Mouse (Mus musculus) forebrain, embryonic 14.5 days (tissue): ENCODE measurements at regions not wholly inside any gene's neighbourhood (a gene's known extent, or its start where the extent isn't known, plus 50 kb on each side); places are given as distances from the start of the nearest gene placed in this dataset.

ENCODE experiments used
- ATAC-seq: fragments of 200-750 bp; cut with Nextera tagmentation; 2 replicates; pipeline ENCODE4 v1.8.0; 2017; ENCODE audit warnings: mild to moderate bottlenecking, moderate library complexity
- DNase-seq: peaks from one replicate; pipeline ENCODE4 v3.0.0-alpha.2; 2015; ENCODE audit warnings: low spot score
- H3K27ac ChIP-seq: fragments of 300-500 bp; sonication (generic); 2 replicates; pipeline ENCODE4 v1.5.1; 2014; ENCODE audit warnings: low read depth, mild to moderate bottlenecking, control low read depth, low read length, moderate library complexity
- H3K27me3 ChIP-seq: fragments of 300-500 bp; sonication (generic); replicated peaks from 2 replicates; pipeline ENCODE4 v1.6.1; 2014; ENCODE audit warnings: low read length, control low read depth, mixed read lengths; ENCODE audit not compliant: control insufficient read depth, insufficient read depth
- H3K36me3 ChIP-seq: fragments of 300-500 bp; sonication (generic); 2 replicates; pipeline ENCODE4 v1.6.1; 2014; ENCODE audit warnings: low read length, control low read depth; ENCODE audit not compliant: control insufficient read depth, insufficient read depth
- H3K4me1 ChIP-seq: fragments of 300-500 bp; sonication (generic); 2 replicates; pipeline ENCODE4 v1.6.1; 2014; ENCODE audit warnings: antibody characterized with exemption, low read length, control low read depth; ENCODE audit not compliant: control insufficient read depth, insufficient read depth
- H3K4me2 ChIP-seq: fragments of 300-500 bp; sonication (generic); 2 replicates; pipeline ENCODE4 v1.6.1; 2014; ENCODE audit warnings: mild to moderate bottlenecking, control low read depth, low read length
- H3K4me3 ChIP-seq: fragments of 300-500 bp; sonication (generic); 2 replicates; pipeline ENCODE4 v1.5.1; 2014; ENCODE audit warnings: low read depth, low read length, control low read depth
- H3K9ac ChIP-seq: fragments of 300-500 bp; sonication (generic); 2 replicates; pipeline ENCODE4 v1.6.1; 2014; ENCODE audit warnings: mild to moderate bottlenecking, low read length, control low read depth, moderate library complexity
- H3K9me3 ChIP-seq: fragments of 300-500 bp; sonication (generic); replicated peaks from 2 replicates; pipeline ENCODE4 v1.6.1; 2016; ENCODE audit warnings: low read length, control low read depth, mixed read lengths; ENCODE audit not compliant: control insufficient read depth
- WGBS: fragments of 180-500 bp; shearing (Covaris S2); extraction: QIAGEN DNeasy Blood & Tissue Kit; methylation state at CpG from one replicate; pipeline ENCODE4 v1.1.7; 2014; 5-methylcytosine and 5-hydroxymethylcytosine counted together

GRCm38 (mm10) chr4:105632581-105633358 lies 156.9 kb upstream of the Gm12728 start:
- H3K36me3 ChIP-seq = no peaks in the 10 kb centered on the region
- 85% methylated on average over 7 of the region's 7 CpGs for WGBS
- H3K9me3 ChIP-seq = no peaks in the 10 kb centered on the region
- H3K27me3 ChIP-seq = no peaks in the 10 kb centered on the region
- H3K4me3 ChIP-seq = no peak overlapping the region
- no peaks in the 10 kb centered on the region for H3K4me1 ChIP-seq
- ATAC-seq = no peak
- H3K9ac ChIP-seq = no peak overlapping the region
- DNase-seq = no peak
- no peak overlapping the region for H3K27ac ChIP-seq
- no peak overlapping the region for H3K4me2 ChIP-seq

GRCm38 (mm10) chr4:105633789-105634188 lies 155.9 kb upstream of the Gm12728 start:
- Histone ChIP-seq H3K27ac (no peak overlapping the region), H3K9ac (no peak overlapping the region), H3K9me3 (no peaks in the 10 kb centered on the region), H3K36me3 (no peaks in the 10 kb centered on the region), H3K27me3 (no peaks in the 10 kb centered on the region), H3K4me2 (no peak overlapping the region), H3K4me1 (no peaks in the 10 kb centered on the region), H3K4me3 (no peak overlapping the region)
- 92% methylated on average over 3 of the region's 3 CpGs for WGBS
- DNase-seq = no peak
- ATAC-seq = no peak

DNA sequence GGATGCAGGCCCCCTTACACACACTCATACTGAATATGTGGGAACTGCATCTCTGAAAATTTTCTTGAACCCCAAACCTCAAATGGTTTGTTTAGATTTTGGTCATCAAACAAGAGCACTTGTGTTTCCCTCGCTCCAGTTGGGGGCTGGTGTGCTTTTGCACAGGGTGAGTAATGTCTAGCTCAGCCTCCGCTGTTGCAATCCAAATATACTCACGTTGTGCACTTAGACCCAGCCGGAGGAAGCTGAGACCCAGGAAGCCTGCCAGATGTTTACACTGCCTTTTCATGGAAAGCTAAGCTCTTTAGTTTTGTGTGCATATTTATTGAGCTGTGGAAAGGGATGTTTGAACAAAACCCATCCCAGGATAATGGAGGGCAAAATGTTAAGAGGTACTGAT lies 148.9 kb upstream of the Gm12728 start:
- Histone ChIP-seq H3K27me3 (no peaks in the 10 kb centered on the region), H3K36me3 (no peaks in the 10 kb centered on the region), H3K27ac (no peak overlapping the region), H3K4me3 (no peak overlapping the region), H3K9ac (no peak overlapping the region), H3K9me3 (no peaks in the 10 kb centered on the region), H3K4me1 (no peaks in the 10 kb centered on the region), H3K4me2 (no peak overlapping the region)
- 39% methylated on average over 4 of the region's 4 CpGs for WGBS
- peak; percentile 32 for DNase-seq
- ATAC-seq = no peak

GRCm38 (mm10) chr4:105641582-105641981 lies 148.1 kb upstream of the Gm12728 start:
- Histone ChIP-seq H3K4me2 (no peak overlapping the region), H3K27ac (no peak overlapping the region), H3K9ac (no peak overlapping the region), H3K36me3 (no peaks in the 10 kb centered on the region), H3K9me3 (no peaks in the 10 kb centered on the region), H3K4me3 (no peak overlapping the region), H3K4me1 (no peaks in the 10 kb centered on the region), H3K27me3 (no peaks in the 10 kb centered on the region)
- no peak for ATAC-seq
- no peak for DNase-seq
- WGBS = 90% methylated on average over 4 of the region's 4 CpGs

GRCm38 (mm10) chr4:105648820-105649446 lies 140.7 kb upstream of the Gm12728 start:
- H3K36me3 ChIP-seq = no peaks in the 10 kb centered on the region
- DNase-seq (peak; percentile 45), ATAC-seq (no peak)
- no peaks in the 10 kb centered on the region for H3K9me3 ChIP-seq
- no peak overlapping the region for H3K4me3 ChIP-seq
- H3K4me1 ChIP-seq = peaks cover 3% of the 10 kb centered on the region; the same call in 1 of the 2 replicates
- WGBS = 27% methylated on average over 7 of the region's 7 CpGs
- no peak overlapping the region for H3K27ac ChIP-seq
- H3K27me3 ChIP-seq = no peaks in the 10 kb centered on the region
- no peak overlapping the region for H3K9ac ChIP-seq
- no peak overlapping the region for H3K4me2 ChIP-seq

DNA sequence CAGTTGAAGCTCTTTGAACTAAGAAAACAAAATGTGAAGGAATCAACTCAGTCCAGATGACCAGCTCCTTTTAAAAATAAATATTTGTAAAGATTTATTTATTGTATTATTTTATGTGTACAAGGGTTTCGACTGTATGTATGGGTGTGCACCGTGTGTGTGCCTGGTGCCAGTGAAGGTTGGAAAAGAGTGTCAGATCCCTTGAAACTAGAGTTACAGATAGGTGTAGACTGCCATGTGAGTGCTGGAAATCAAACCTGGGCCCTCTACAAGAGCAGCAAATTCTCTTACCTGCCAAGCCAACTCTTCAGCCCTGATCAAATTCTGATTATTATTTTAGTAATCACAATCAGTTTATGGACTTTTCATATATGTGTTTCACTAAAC lies 140.2 kb upstream of the Gm12728 start:
- Histone ChIP-seq H3K9me3 (no peaks in the 10 kb centered on the region), H3K27ac (no peak overlapping the region), H3K36me3 (no peaks in the 10 kb centered on the region), H3K4me2 (no peak overlapping the region), H3K4me3 (no peak overlapping the region), H3K4me1 (peaks cover 3% of the 10 kb centered on the region; the same call in 1 of the 2 replicates), H3K9ac (no peak overlapping the region), H3K27me3 (no peaks in the 10 kb centered on the region)
- ATAC-seq (no peak), DNase-seq (no peak)
- 87% methylated on average over 2 of the region's 2 CpGs for WGBS

GRCm38 (mm10) chr4:105656071-105656655 lies 133.5 kb upstream of the Gm12728 start:
- 79% methylated on average over 5 of the region's 5 CpGs for WGBS
- no peaks in the 10 kb centered on the region for H3K36me3 ChIP-seq
- H3K9ac ChIP-seq = no peak overlapping the region
- no peak overlapping the region for H3K27ac ChIP-seq
- no peak overlapping the region for H3K4me2 ChIP-seq
- no peaks in the 10 kb centered on the region for H3K4me1 ChIP-seq
- no peaks in the 10 kb centered on the region for H3K9me3 ChIP-seq
- H3K27me3 ChIP-seq = no peaks in the 10 kb centered on the region
- DNase-seq = no peak
- no peak overlapping the region for H3K4me3 ChIP-seq
- ATAC-seq = no peak

DNA sequence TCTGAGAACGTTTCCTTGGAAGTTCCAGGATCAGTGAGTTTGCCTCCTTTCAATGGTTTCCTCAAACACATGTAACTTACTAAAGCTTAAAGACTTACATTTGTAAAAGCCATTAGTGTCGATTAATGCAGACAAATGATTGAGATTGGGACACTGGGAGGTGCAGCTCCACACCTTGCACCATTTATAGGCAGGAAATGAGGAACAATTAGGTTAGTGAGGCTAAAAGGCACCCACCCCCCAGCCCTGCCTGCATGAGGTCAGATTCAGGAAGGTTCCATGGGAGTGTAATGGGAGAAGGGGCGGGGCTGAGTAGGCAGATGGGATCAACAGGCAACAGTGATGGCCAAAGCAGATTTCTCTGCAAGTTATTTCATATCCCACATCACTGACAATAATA lies 131.1 kb upstream of the Gm12728 start:
- no peaks in the 10 kb centered on the region for H3K9me3 ChIP-seq
- H3K4me1 ChIP-seq = no peaks in the 10 kb centered on the region
- H3K36me3 ChIP-seq = no peaks in the 10 kb centered on the region
- ATAC-seq (no peak), DNase-seq (no peak)
- no peaks in the 10 kb centered on the region for H3K27me3 ChIP-seq
- no peak overlapping the region for H3K27ac ChIP-seq
- no peak overlapping the region for H3K4me3 ChIP-seq
- WGBS = 79% methylated on average over 3 of the region's 3 CpGs
- H3K9ac ChIP-seq = no peak overlapping the region
- no peak overlapping the region for H3K4me2 ChIP-seq

GRCm38 (mm10) chr4:105676690-105677089 lies 113.0 kb upstream of the Gm12728 start:
- Histone ChIP-seq H3K27ac (no peak overlapping the region), H3K4me1 (no peaks in the 10 kb centered on the region), H3K9ac (no peak overlapping the region), H3K27me3 (no peaks in the 10 kb centered on the region), H3K36me3 (no peaks in the 10 kb centered on the region), H3K4me3 (no peak overlapping the region), H3K4me2 (no peak overlapping the region), H3K9me3 (no peaks in the 10 kb centered on the region)
- WGBS = 81% methylated on average over 1 of the region's 1 CpGs
- no peak for ATAC-seq
- DNase-seq = no peak
